Mouse (Mus musculus) cerebellum, adult 2 months (tissue): ENCODE measurements around the gene Rbms2. TPM values are rescaled to one million over a fixed set of nuclear protein-coding genes. Genes with fewer than 3 reads are reported as not detected.
"Not testable (repeated sequence)": the region's sequence is repeated elsewhere in the genome, so short reads cannot be mapped to it uniquely, and the experiment has no call there.

Experiments used
- DNase-seq, 2 experiments: peaks; one replicate each; pipeline ENCODE4 v3.0.0; 2021
- H3K27ac ChIP-seq: fragments of 200-500 bp; 2 replicates; pipeline ENCODE4 v1.5.1; 2012; ENCODE audit warnings: low read length, control low read depth, inconsistent platforms; ENCODE audit not compliant: insufficient read depth
- H3K27me3 ChIP-seq: fragments of 200-500 bp; 2 replicates; pipeline ENCODE4 v1.6.1; 2012; ENCODE audit warnings: inconsistent platforms, mild to moderate bottlenecking, low read length, moderate library complexity; ENCODE audit not compliant: control insufficient read depth, insufficient read depth
- H3K4me1 ChIP-seq: fragments of 200-500 bp; 2 replicates; pipeline ENCODE4 v1.6.1; 2011; ENCODE audit warnings: low read length; ENCODE audit not compliant: control insufficient read depth, insufficient read depth
- H3K4me3 ChIP-seq: fragments of 200-500 bp; replicated peaks from 2 replicates; pipeline ENCODE3; 2011; ENCODE audit warnings: mild to moderate bottlenecking, low read depth, low read length, control low read depth; ENCODE audit not compliant: insufficient read depth
- CTCF ChIP-seq: fragments of 200-500 bp; IDR thresholded peaks from 2 replicates; pipeline ENCODE4 v1.5.1; 2011; ENCODE audit warnings: low read depth, mild to moderate bottlenecking, control low read depth, low read length, moderate library complexity, borderline replicate concordance; ENCODE audit not compliant: insufficient read depth
- POLR2A ChIP-seq: fragments of 200-500 bp; IDR thresholded peaks from 2 replicates; pipeline ENCODE4 v1.6.1; 2011; ENCODE audit warnings: low read length, control low read depth, borderline replicate concordance; ENCODE audit not compliant: insufficient read depth
- WGBS: fragments of 180-500 bp; shearing (Covaris S2); methylation state at CpG from one replicate; pipeline ENCODE4 v1.1.7; 2018; 5-methylcytosine and 5-hydroxymethylcytosine counted together
- polyA plus RNA-seq: library from polyadenylated mRNA; depleted of rRNA; stranded (reverse); fragments of >200 nt; gene quantifications from 2 replicates; pipeline ENCODE4 v1.2.3, GENCODE M21; 2012

The Rbms2 gene
- polyA plus RNA-seq, 1 experiment: 23.7 TPM

GRCm38 (mm10) chr10:128175996-128176755 is 3.9 kb downstream of the Rbms2 start:
- no peaks in the 10 kb centered on the region for H3K27me3 ChIP-seq
- WGBS: 1% methylated on average over 17 of the region's 17 CpGs
- H3K4me3 ChIP-seq: peak overlapping the region; percentile 77
- H3K4me1 ChIP-seq: no peaks in the 10 kb centered on the region
- DNase-seq: peak; percentile 63 to 80
- H3K27ac ChIP-seq: peak overlapping the region; percentile 8; the same call in 1 of the 2 replicates
- TF ChIP-seq POLR2A: 0 out of 2 replicates have a peak, but pooled peaks have one; percentile 15
- no peak for TF ChIP-seq CTCF

GRCm38 (mm10) chr10:128175302-128175701 is 4.8 kb downstream of the Rbms2 start:
- no peak for DNase-seq
- H3K4me1 ChIP-seq: no peaks in the 10 kb centered on the region
- no peaks in the 10 kb centered on the region for H3K27me3 ChIP-seq
- no peak overlapping the region for H3K27ac ChIP-seq
- peak overlapping the region; percentile 77 for H3K4me3 ChIP-seq
- TF ChIP-seq CTCF (no peak), POLR2A (no peak)
- 12% methylated on average over 3 of the region's 3 CpGs for WGBS

- WGBS: 97% methylated on average over 10 of the region's 10 CpGs
- not testable (repeated sequence) for H3K4me1 ChIP-seq, DNase-seq, H3K27ac ChIP-seq, H3K27me3 ChIP-seq, H3K4me3 ChIP-seq
Observed at GRCm38 (mm10) chr10:128171348-128171747, 8.7 kb downstream of the Rbms2 start.

GRCm38 (mm10) chr10:128167091-128167490 is 13.0 kb downstream of the Rbms2 start:
- no peaks in the 10 kb centered on the region for H3K4me1 ChIP-seq
- 60% methylated on average over 6 of the region's 6 CpGs for WGBS
- H3K4me3 ChIP-seq: no peak overlapping the region
- no peak for DNase-seq
- no peak overlapping the region for H3K27ac ChIP-seq
- H3K27me3 ChIP-seq: no peaks in the 10 kb centered on the region
- no peak for TF ChIP-seq POLR2A
- no peak for TF ChIP-seq CTCF

DNA sequence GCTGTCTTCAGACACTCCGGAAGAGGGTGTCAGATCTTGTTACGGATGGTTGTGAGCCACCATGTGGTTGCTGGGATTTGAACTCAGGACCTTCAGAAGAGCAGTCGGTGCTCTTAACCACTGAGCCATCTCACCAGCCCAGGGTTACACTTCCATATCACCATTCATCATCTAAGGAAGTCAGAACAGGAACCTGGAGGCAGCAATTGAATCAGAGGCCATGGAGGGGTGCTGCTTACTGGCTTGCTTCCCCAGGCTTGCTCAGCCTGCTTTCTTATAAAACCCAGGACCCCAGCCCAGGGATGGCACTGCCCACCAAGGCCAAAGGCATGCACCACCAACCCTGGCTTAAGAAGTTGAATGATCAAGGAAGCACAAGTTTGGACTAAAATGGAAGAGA is 14.4 kb downstream of the Rbms2 start:
- not testable (repeated sequence) for H3K27ac ChIP-seq, DNase-seq, H3K4me3 ChIP-seq, H3K4me1 ChIP-seq, H3K27me3 ChIP-seq
- 90% methylated on average over 3 of the region's 3 CpGs for WGBS

DNA sequence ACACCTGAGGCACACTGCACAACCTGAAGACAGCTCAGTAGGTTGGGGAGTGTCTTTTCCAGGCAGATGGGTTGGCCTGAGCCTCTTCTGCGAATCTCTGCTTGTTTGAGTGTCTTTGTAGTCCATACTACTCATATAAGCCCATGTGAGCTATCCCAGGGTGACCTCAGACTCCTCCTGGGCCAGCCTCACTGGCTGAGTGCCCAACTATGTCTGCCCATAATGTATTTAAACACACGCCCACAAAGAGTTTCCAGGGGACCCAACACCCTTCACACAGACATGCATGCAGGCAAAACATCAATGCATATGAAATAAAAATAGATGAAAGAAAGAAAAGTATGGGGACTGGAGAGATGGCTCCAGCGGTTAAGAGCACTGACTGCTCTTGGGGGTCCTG is 26.1 kb downstream of the Rbms2 start:
- Histone ChIP-seq H3K4me1 (no peaks in the 10 kb centered on the region; the same call in 1 of the 2 replicates), H3K27ac (no peak overlapping the region), H3K4me3 (no peak overlapping the region), H3K27me3 (no peaks in the 10 kb centered on the region)
- WGBS: 56% methylated on average over 3 of the region's 3 CpGs
- no peak for DNase-seq
- TF ChIP-seq CTCF (no peak), POLR2A (no peak)

- 67% methylated on average over 14 of the region's 14 CpGs for WGBS
- TF ChIP-seq CTCF: no peak
- TF ChIP-seq POLR2A: no peak
Observed at GRCm38 (mm10) chr10:128150941-128151340, 29.2 kb downstream of the Rbms2 start.

DNA sequence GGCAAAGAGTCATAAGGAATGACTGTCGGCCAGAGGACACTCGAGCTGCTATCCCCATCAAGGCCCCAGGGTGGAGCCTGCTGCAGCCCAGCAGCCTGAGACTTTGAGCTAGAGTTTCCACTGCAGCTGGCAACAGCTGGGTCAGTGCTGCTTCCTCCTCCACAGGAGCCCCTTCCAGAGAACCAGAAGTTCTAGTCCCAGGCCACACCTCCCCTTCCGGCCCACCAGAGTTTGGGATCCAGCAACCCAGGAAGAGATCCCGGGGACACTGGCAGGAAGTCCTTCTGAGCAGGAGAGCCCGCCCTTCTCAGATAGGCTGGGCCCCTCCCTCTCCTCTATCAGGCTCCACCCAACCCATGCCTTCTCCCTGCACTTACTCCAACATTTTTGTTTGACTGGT is 30.5 kb downstream of the Rbms2 start:
- 39% methylated on average over 5 of the region's 5 CpGs for WGBS
- Histone ChIP-seq H3K4me1 (no peaks in the 10 kb centered on the region; the same call in 1 of the 2 replicates), H3K27me3 (no peaks in the 10 kb centered on the region), H3K27ac (no peak overlapping the region), H3K4me3 (no peak overlapping the region)
- no peak for DNase-seq
- TF ChIP-seq CTCF (0 out of 2 replicates have a peak, but pooled peaks have one; percentile 2), POLR2A (no peak)

More at GRCm38 (mm10) chr10:128150941-128151340, 29.2 kb downstream of the Rbms2 start:
- Histone ChIP-seq H3K27ac (no peak overlapping the region), H3K4me3 (no peak overlapping the region), H3K27me3 (no peaks in the 10 kb centered on the region), H3K4me1 (no peaks in the 10 kb centered on the region; the same call in 1 of the 2 replicates)
- DNase-seq: no peak
